Mouse (Mus musculus): ENCODE measurements around the gene D10Wsu102e.
"Not testable (repeated sequence)": the region's sequence is repeated elsewhere in the genome, so short reads cannot be mapped to it uniquely, and the experiment has no call there.

The D10Wsu102e gene

DNA sequence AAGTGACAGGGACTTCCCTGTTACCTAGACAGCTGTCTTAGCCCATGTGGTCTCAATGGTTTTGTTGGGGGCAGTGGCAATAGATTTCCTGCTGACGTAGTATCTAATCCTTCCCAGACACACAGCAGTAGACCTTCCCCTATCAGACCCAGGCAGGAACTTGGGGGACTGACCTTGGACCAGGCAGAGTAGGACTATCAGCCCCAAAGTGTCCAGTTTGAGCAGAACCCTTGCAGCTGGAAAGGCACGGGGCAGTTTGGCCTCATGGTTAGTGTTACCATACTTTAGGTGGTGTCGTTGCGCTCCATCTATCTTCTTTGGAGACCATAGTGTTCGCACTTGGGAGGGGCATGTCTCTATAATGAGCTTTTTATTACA, 13.7 kb upstream of the D10Wsu102e start:
- no peak for DNase-seq (ENCODE audit: low read depth, low spot score)

DNA sequence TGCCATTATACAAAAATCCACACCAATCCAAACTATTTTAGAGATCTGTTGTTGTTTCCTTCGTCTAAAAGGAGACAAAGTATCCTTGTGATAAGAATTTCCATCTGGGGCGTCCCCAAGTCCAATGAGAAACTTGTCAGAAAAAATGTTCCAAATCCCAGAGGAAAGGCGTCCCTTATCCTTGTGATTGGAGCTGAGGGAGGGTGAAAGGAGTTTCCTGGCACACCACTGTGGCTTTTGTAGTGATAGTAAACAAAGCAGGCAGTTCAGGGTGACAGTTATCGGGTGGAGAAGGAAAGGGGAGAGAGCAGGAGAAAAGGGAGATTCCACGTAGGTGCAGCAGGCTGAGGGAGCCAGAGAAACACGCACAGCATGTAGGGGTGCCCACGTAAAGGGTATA, 12.5 kb upstream of the D10Wsu102e start:
- DNase-seq (ENCODE audit: low read depth, low spot score) = no peak

DNA sequence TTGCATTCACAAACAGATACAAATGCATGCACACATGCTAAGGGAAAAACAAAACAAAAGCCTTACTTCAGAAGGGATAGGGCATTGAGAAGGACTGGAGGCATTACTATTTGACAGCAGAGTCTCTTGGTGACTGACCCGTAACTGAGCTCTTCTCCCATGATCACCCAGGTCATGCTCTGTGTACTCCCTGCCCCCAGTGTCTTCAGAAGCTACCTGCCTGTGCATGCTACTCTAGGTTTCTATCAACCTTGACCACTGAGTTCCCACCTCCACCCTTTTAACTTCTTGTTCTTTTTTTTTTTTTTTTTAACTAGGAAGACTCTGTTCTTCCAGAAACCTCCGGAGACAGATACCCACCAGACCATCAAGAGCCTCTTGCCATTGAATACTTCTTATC, 9.3 kb upstream of the D10Wsu102e start:
- DNase-seq (ENCODE audit: low read depth, low spot score) = no peak

DNA sequence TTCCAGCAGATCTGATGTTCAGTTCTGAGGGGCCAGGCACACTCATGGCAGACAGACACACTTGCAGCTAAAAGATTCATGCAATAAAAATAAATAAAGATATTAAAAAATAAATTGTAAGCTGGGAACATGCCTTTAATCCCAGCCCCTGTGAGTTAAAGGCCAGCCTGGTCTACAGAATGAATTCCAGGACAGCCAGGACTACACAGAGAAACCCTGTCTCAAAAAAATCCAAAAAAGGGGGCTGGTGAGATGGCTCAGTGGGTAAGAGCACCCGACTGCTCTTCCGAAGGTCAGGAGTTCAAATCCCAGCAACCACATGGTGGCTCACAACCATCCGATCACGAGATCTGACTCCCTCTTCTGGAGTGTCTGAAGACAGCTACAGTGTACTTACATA, 8.2 kb upstream of the D10Wsu102e start:
- not testable (repeated sequence) for DNase-seq (ENCODE audit: low read depth, low spot score)

DNA sequence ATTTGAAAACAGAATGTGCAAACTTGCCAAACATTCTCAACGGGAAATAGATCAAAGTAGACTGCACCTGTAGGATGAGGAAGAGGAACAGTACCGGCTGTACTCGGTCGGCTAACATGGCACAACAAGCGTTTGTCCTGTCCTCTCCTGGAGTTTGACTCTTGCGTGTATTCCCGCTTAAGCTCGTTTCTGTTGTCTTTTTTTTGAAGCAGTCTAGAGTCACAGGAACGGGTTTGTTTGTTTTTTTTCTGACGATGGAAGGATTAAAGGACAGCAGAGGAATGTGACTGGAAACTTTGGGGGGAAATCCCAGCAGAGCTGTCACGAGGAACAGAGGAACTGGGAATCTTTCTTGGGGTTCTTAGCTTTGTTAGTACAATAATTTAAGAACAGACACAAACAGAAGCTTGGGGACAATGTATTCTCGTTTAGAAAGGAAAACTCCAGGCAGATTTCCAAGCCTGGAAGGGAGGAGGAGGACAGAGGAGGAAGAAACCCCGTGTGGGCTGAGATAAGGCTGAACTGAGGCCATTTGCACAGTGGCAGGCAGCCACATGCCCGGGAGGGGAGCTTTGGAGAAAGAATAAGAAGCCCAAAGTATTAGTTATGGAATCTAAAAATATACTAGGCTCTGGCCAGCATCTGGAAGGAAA, 6.2 kb upstream of the D10Wsu102e start:
- no peak for DNase-seq (ENCODE audit: low read depth, low spot score)

DNA sequence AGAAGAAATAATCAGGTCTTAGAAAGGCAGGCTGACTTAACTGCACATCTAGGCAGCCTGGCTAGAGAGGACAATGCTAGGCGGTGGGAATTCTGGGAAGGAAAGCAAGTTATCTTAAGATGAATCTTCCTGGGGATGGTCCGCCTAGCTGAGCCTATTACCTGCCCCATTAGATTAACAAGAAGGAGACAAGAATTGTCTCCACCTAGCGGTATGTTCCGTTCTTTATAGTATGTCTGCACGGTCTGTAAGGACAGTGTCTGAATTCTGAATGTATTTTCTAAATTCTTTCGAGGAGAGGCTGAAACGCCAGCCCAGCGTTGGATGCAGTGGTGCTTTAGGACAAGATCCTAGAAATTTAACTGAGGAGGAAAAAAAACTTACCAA, 5.7 kb upstream of the D10Wsu102e start:
- DNase-seq (ENCODE audit: low read depth, low spot score) = no peak

DNA sequence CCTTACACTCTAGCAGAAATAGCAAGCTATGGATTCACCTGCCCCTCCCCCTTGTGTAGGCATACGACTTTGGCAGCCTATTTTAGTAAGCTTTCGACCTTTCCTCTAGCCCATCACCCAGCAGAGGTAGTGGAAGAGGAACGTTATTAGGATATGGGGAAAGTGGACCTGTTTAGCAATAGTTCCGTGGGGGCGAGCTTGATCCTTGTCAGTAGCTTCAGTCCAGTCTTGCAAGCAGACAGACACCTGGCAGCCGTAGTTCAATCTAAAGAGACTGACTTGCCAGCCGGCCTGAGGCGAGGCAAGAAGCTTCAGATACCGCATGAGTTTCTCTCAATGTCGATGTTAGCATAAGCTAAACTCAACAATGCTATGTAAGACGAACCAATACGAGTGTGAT, 3.6 kb upstream of the D10Wsu102e start:
- no peak for DNase-seq (ENCODE audit: low read depth, low spot score)

DNA sequence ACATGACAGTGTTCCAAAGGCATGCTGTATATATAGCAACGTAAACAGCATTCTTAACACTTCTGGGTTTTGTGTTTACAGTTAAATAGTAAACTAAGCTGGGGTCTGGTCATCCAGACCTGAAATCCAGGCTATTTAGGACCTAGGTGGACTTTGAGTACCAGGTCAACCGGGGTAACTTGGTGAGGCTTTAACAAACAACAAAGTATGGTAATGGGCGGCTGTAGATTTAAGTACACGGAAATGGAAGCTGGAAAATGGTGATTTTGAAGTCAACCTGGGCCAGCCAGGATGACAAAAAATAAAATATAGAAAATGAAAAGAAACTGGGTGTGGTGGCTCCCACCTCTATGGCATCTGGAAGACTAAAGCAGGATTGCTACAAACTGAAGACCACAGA, 570 bp upstream of the D10Wsu102e start:
- DNase-seq (ENCODE audit: low read depth, low spot score) = no peak

DNA sequence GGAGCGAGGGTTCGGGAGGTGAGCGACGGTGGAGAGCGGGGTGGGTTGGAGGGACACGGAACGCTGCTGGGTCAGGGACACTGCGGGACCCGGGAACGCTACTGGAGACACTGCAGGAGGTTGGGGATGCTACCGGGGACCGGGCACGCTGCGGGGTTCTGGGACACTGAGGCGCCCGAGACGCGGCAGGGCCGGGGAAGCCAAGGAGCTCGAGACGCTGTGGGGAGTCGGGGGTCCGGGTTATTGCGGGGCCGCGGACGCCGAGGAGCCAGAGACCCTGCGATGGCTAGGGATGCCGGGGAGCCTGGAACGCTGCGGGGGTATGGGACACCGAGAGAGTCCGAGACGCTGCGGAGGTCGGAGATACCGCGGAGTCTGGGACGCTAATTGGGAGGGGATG, 335 bp downstream of the D10Wsu102e start:
- no peak for DNase-seq (ENCODE audit: low read depth, low spot score)

DNA sequence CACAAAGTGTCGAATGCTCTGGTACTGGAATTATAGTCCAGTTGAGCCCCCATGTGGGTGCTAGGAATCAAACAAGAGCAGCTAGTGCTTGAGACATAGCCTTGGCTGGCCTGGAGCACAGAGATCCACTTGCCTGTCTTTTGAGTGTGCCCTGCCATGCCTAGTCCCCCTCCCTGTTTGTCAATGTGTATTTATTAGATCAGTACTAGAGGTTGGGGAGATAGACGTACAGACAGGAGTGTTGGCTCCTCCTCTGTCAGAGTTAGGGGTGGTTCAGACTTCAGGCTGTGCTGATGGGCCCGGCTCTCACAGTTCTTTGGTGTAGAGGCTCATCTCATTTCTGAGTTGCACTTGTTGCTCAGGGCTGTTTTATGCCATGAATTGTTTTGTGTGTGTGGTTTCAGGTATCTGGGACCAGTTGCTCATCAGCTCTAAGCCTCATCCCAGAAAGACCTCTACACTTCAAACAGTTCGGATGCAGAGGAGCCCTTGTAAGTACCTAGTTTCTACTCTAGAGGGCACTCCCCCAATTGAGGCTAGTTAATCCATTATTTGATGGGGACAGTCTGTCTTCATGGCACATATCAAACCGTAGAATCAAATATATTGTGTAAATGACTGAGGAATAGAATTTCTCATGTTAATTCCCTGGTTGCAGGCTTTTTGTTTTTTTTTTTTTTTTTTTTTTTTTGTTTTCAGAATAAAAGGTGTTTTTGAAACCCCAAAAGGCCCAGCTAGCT, 1.8 kb downstream of the D10Wsu102e start:
- no peak for DNase-seq (ENCODE audit: low read depth, low spot score)

DNA sequence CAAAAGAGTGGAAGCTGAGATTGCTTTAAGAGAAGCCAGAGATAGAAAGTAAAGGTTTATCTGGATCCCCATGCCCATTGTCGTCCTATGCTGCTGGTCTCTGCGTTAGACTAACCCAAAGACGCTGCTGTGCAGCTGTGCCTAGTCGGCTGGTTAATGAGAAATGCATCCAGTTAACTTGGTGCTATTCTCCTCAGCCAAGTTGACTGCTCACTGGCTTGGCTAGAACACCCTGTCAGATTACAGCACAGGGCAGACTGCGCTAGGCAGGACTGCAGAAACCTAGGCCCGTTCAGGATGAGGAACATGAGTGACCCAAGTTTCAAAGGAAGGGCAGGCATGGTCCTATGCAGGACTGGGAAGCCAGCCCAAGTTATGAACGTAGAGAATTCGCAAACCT, 3.4 kb downstream of the D10Wsu102e start:
- no peak for DNase-seq (ENCODE audit: low read depth, low spot score)

DNA sequence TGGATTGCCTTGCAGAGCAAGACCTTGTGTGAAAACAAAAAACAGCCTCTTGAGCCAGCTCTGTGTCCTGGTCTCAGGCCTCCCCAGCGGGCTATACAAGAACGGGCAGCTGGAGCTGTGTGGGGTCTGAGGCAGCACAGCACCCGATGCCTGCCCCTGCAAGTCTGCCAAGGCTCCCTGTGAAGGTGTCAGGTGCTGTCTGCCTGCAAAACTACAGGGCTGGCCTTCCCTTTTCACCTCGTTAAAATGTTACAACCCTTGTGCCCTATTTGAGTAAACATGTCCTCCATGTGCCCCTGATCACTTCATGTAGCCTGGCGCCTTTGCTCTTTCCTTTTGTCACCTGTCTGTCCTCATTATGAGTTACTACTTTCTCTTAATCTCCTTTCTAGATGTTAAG, 8.9 kb downstream of the D10Wsu102e start:
- no peak for DNase-seq (ENCODE audit: low read depth, low spot score)

DNA sequence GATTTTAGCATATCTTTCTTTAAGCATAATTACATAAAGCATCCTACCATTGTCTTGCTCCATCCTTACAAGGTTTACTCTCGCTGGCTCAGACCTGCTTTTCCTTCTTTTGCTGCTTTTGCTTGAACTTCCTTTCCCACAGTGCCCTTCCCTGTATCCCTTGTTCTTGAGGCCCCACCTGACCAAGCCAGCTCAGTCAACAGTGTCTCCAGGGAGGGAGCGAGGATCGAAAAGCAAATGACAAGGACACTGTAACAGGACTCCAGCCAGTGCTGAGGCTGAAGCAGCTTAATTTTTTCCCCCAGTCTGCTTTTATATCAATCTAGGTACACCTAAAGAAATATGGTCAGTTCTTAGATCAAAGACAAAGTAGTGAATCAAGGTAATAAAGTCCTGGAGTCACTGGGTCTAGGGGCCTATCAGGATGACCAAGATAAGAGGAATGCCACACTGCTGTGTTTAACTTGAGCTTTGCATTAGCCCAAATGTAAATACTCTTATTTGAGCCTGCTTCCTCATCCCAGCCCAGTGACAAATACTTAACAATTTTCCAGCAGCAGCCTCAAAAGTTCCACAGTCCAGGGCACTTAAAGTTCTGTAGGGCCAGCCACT, 14.1 kb downstream of the D10Wsu102e start:
- no peak for DNase-seq (ENCODE audit: low read depth, low spot score)

DNA sequence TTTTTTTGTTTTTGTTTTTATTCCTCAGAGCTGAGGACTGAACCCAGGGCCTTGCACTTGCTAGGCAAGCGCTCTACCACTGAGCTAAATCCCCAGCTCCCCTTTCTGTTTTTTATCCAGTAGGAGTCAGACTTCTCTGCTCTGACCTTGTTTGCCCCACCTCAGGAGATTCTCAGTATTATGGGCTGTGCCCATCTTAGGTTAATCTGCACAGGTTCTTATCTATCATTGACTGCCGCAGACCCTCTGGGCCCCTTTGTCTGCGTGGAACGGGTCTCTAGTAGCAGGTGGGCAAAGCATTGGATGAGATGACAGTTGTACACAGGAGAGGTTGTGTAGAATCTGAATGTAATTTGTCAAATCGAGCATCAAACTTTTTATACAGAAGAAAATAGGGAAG, 15.4 kb downstream of the D10Wsu102e start:
- DNase-seq (ENCODE audit: low read depth, low spot score) = not testable (repeated sequence)

DNA sequence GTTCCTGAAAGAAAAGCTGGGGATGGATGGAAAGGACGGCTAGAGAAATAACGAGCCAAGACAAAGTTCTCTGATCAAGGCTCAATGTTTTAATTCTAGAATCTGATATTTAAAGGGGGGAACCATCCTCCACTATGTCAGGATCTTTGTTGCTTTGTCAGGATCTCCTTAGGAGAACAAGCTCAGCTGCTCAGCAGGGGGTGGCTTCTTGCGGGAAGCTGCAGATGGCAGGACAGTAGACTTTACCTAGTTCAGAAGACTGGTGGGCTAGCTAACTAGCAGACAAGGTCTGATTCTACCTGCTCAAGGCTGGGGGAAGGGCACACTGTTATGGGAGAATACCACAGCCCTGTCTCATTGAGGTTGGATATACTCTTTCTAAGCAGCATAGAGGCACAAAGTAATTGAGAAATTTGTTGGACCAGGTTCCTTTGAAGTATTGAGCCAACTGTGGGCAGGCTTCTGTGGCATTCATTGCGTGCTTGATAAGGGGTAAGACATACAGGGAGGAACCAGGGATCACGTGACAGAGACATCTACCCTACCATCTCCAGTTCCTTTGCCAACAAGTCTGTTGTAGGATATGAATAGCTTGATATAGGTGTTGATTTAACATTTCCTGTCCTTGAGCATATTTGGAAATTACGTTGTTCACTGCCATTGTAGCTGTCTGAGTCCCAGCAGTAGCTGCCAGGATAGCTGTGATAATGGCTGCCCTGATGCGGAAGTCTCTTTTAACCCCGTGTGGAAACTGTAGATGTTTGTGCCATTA, 17.1 kb downstream of the D10Wsu102e start:
- DNase-seq (ENCODE audit: low read depth, low spot score) = no peak

DNA sequence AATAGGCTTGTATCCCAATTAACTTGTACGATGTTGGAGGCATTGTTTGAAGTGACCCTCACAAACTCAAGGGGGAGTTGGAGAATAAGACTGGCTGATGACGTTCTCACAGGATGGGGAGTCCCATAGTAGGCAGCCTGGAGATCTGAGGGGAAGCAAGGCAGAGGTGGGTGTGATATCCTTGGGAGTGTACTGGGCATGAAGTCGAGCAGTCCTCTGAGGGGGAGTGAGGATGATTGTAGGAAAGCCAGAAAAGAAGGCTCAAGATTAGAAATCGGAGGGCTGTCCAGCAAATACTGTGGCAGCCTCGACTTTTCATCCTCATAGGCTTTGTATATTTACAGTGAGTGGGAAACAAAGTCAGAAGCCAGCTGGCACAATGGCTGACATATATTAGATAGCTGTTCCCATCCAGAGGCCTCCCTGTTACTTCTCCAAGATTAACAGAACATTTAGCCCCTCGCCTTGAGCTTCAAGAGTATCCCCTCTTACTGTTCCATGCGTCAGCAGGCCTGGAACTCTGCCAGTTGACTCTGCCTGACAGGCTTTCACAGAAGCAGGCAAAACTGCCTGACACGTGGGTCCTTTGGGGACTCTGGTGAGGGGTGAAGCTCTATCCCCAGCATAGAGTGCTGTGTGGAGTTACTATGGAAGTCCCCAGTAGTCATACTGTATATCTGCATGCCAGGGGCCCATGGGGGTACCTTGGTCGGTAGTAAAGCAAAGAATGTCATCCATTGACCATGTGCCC, 18.2 kb downstream of the D10Wsu102e start:
- DNase-seq (ENCODE audit: low read depth, low spot score) = no peak

DNA sequence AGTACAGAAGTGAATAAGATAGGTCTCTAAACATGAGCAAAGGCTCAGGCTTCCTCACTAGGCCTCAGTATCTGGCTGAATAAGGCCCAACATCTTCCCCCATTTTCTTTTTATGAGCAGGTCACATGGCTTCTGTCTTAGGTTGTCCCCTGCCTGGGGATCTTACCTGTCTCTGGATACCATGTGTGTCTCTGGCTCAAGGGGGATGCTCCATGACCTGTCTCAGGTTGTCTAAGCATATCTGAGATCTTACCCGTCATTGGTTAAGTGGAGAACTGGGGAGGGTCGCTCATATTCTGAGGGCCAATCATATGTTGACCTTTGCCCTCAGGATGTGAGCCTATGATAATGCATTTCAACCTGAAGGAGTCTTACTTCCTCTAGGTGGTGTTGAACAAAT, 20.5 kb downstream of the D10Wsu102e start:
- DNase-seq (ENCODE audit: low read depth, low spot score) = no peak

DNA sequence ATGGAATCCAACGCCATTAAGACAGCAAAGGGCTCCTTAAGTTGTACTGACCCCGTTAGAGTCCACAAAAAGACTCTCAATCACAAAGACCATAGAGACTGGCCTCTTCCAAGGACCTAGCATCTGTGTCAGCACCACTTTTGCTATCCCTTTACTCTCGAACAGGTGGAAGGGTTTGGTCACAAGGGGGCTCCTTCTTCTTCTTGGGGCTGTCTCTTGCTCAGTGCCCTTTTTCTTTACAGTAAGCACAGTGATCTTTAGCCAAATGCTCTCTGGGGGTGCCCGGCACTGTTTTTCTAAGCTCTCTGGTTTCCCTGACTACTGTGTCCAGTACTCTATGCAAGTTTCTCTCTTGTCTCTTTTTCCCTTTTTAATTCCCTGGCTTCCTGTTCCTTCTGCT, 22.5 kb downstream of the D10Wsu102e start:
- no peak for DNase-seq (ENCODE audit: low read depth, low spot score)

DNA sequence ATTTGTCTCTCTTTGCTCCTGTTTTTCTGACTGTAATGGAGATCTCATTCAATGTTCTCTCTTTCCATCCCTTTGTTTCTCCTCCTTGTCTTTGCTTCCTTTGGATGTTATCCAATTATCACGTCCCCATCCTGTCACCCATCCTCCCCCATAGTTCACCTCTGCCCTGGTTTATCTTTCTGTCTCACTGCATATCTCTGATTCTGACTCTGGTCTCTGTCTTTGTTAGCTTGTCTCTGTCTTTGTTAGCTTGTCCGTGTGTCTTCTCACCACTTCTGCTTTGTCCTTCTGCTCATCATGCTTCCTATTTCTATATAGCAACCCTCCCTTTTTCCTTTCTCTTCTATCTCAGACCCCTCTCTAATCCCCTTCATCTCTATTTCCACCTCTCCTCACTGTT, 23.0 kb downstream of the D10Wsu102e start:
- no peak for DNase-seq (ENCODE audit: low read depth, low spot score)

DNA sequence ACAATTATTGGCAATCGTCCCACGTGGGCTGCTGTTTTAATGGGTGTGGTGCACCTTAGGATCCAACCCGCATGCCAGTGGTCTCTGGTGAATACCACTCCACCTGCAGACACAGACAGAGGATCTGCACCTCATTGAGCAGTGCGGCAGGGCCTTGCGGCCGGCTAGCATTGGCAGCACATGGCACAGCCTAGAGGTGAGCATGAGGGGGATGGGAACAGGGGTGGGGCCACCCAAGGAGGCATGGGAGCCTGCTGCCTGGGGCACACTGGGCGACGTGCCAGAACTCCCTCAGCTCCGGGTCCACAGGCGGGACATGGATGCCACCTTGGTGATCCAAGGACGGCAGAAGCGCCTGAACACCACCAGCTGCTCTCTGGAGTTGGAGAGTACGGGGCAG, 23.8 kb downstream of the D10Wsu102e start:
- DNase-seq (ENCODE audit: low read depth, low spot score) = no peak

DNA sequence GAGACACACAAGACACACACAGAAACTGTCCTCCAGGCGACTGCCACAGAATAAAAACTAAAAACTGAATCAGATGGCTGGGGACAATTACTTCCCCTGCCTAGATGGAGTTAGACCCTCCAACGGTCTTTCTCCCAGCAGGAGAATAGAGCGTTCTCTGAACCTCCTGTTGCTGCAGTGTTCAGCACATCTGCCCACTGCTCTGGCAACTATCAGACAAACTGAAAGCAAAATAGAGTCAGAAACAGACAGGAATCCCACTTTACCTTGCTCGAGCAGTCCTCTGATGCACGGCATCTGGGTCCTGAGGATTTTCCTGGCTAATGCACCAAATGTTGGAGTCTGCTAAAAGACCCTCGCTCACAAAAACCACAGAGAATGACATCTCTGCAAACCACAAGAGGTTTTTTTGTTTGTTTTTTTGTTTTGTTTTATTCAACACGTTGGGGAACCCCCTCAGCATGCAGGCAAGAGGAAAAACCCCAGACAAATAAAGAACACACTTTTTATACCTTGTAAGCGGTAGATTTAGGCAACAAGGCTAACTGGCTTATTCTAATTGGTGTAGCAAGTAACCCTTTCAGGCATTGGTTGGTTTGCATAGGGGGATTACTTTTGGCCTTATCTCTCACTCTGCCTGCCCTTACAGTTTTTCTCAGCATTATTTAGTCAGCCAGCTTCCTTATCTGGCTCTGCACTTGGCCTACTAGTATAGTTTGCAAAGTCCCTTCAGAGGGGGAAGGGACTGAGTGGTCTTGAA, 24.6 kb downstream of the D10Wsu102e start:
- no peak for DNase-seq (ENCODE audit: low read depth, low spot score)

All from WW6 (cell line).